Mouse (Mus musculus) liver, adult 2 months (tissue): ENCODE data around the gene Pard6b.

Experiments
- CTCF ChIP-seq: fragments of 200-500 bp; IDR thresholded peaks from 2 replicates; pipeline ENCODE4 v1.5.1; 2011; ENCODE audit warnings: low read depth, low read length, control low read depth
- POLR2A ChIP-seq: fragments of 200-500 bp; IDR thresholded peaks from 2 replicates; pipeline ENCODE4 v1.6.1; 2011; ENCODE audit warnings: low read length, control low read depth; ENCODE audit not compliant: insufficient read depth; ENCODE audit errors: extremely low read depth

DNA sequence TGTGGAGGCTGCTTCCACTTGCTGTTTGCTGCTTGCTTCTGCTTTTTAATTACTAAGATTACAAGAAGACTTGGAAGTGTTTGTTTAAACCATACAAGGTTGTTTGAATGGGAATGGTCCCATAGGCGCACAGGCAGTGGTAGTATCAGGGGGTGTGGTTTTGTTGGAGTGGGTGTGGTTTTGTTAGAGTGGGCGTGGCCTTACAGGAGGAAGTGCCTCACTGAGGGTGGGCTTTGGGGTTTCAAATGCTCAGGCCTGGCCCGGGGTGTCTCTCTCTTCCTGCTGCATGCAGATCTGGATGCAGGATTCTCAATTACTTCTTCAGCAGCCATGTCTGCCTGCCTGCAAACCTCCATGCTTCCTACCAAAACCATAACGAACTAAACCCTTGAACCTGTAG is 40.1 kb downstream of the Pard6b start:
- TF ChIP-seq POLR2A (no peak), CTCF (no peak)
